Mouse (Mus musculus): Measurements from ENCODE around the gene Mettl26. TPM values are rescaled to one million over a fixed set of nuclear protein-coding genes. Genes with fewer than 3 reads are reported as not detected.

Gene Mettl26
- polyA plus RNA-seq, 1 experiment from 2014 or later = 50.7 TPM

DNA sequence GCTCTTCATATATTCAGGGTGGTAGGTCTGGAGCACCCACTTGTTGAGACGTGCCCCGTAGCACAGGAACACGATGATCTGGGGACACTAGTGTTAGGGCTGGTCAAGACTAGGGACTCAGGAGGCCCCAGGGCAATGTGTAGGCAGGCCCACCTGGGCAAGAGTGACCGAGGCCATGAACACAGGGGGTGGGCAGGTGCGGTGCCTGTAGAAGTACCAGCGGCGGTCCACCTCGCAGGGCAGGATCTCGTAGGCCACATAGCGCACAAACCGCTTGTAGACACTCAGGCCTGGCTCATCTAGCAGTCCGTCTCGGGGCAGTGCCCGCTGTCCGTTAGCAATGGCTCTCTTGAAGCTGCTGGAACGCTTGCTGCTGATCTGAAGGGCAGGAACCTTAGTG is 39.1 kb upstream of the Mettl26 start:
- Histone ChIP-seq H3K27ac (ENCODE audit: low read length) (no peak overlapping the region), H3K9ac (replicated peaks; ENCODE audit: low read depth) (no peak overlapping the region), H3K4me3 (ENCODE audit: low read depth, low read length) (no peak overlapping the region), H3K27me3 (replicated peaks; ENCODE audit: insufficient read depth, low read length) (no peaks in the 10 kb centered on the region), H3K4me2 (replicated peaks; ENCODE audit: low read depth, low read length) (no peak overlapping the region), H3K4me1 (ENCODE audit: insufficient read depth, low read depth, low read length) (peaks cover 39% of the 10 kb centered on the region), H3K36me3 (ENCODE audit: insufficient read depth, low read length) (peaks cover 6% of the 10 kb centered on the region; the same call in 1 of the 2 replicates), H3K9me3 (ENCODE audit: low read length) (no peaks in the 10 kb centered on the region)
- DNase-seq (ENCODE audit: low spot score) (no peak), ATAC-seq (no peak)
- TF ChIP-seq EP300 (IDR thresholded peaks at IDR 0.05) = no peak
- no peak for TF ChIP-seq CTCF (IDR thresholded peaks at IDR 0.05)
- WGBS = 84% methylated on average over 16 of the region's 16 CpGs

DNA sequence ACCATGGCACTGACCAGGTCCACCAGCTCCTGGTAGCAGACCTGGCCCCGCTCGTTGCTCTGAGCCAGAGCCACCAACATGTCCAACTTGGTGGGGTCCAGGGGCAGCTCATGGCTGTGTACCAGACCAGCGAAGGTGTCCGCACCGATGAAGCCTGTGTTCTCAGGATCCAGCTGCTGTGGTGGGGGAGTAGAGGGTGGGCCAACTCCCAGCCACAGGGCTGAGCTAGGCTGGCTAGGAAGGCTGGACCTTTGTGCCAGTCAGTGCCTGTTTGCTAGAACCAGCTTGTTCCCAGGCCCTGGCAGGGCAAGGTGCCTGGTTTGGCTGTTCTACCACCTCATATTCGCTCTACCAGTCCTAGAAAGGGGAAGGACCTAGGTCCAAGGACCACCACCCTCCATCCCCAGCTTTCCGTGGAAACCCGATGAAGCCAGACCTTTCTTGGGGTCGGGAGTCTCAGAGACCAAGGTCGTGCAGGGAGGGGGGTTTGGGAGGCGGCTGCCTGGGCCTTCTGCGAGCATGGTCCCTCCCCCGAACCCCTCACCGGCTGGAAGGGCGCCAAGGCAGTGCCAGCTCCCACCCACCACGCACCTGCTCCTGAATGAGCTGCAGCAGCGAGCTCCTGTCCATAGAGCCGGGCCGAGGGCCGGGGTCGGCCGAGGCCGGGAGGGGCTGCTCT is 38.3 kb upstream of the Mettl26 start:
- H3K36me3 ChIP-seq (ENCODE audit: insufficient read depth, low read length) = peaks cover 5% of the 10 kb centered on the region; the same call in 1 of the 2 replicates
- TF ChIP-seq EP300 (IDR thresholded peaks at IDR 0.05) (no peak), CTCF (IDR thresholded peaks at IDR 0.05) (no peak)
- H3K4me1 ChIP-seq (ENCODE audit: insufficient read depth, low read depth, low read length) = peaks cover 33% of the 10 kb centered on the region
- DNase-seq (ENCODE audit: low spot score) = no peak
- H3K27ac ChIP-seq (ENCODE audit: low read length) = no peak overlapping the region
- no peak for ATAC-seq
- no peaks in the 10 kb centered on the region for H3K9me3 ChIP-seq (ENCODE audit: low read length)
- H3K27me3 ChIP-seq (replicated peaks; ENCODE audit: insufficient read depth, low read length) = no peaks in the 10 kb centered on the region
- peak overlapping the region; percentile 31; the same call in 1 of the 2 replicates for H3K4me3 ChIP-seq (ENCODE audit: low read depth, low read length)
- peak overlapping the region; percentile 68 for H3K4me2 ChIP-seq (replicated peaks; ENCODE audit: low read depth, low read length)
- 26% methylated on average over 20 of the region's 23 CpGs for WGBS
- H3K9ac ChIP-seq (replicated peaks; ENCODE audit: low read depth) = no peak overlapping the region

DNA sequence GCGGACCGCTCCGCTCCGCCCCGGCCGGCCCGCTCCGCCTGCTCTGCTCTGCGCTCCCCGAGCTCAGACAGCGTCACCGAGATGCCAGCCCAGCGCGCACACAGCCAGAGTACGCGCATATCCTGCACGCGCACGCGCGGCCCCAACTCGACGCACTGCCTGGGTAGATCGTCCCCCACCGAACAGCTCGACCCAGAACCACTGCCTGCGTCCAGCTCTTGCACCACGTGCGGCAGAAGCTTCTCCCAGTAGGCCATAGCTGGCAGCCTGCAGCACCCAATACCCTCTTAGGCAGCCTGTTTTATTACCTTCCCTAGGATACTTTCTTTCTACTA is 37.8 kb upstream of the Mettl26 start, which contains the start of gene Rhbdl1:
Gene Rhbdl1, minus strand, starts transcription at position 220 of the 335 bp plus-strand sequence.
- DNase-seq (ENCODE audit: low spot score) = peak; percentile 62
- Histone ChIP-seq H3K9me3 (ENCODE audit: low read length) (no peaks in the 10 kb centered on the region), H3K9ac (replicated peaks; ENCODE audit: low read depth) (no peak within 1 kb of the TSS), H3K4me3 (ENCODE audit: low read depth, low read length) (peak within 1 kb of the TSS; percentile 31; the same call in 1 of the 2 replicates), H3K36me3 (ENCODE audit: insufficient read depth, low read length) (peaks cover 8% of the 10 kb centered on the region; the same call in 1 of the 2 replicates), H3K4me1 (ENCODE audit: insufficient read depth, low read depth, low read length) (peaks cover 28% of the 10 kb centered on the region), H3K27ac (ENCODE audit: low read length) (no peak within 1 kb of the TSS), H3K4me2 (replicated peaks; ENCODE audit: low read depth, low read length) (peak within 1 kb of the TSS; percentile 68), H3K27me3 (replicated peaks; ENCODE audit: insufficient read depth, low read length) (no peaks in the 10 kb centered on the region)
- under 1% methylated on average over 22 of the region's 29 CpGs for WGBS
- no peak for ATAC-seq
- TF ChIP-seq CTCF (IDR thresholded peaks at IDR 0.05) (no peak), EP300 (IDR thresholded peaks at IDR 0.05) (no peak)

DNA sequence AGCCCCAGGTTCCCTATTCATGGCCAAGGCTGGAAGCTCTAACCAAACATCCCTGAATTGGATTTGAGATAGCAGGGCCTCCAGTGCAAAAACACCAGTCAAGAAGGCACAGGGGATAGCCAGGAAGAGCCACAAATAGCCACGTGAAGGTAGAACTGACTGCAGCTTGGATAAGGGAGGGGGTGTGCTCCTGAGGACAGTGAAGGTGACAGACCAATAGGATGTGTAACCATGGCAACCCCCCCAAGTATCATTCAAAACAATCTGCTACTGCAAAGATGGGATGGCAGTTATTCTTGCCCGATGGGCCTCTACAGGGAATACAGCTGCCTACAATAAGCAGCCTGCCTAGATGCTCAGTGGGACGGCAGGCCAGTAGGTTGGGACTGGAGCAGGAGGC is 37.3 kb upstream of the Mettl26 start:
- 44% methylated on average over 3 of the region's 3 CpGs for WGBS
- Histone ChIP-seq H3K9me3 (ENCODE audit: low read length) (no peaks in the 10 kb centered on the region), H3K27me3 (replicated peaks; ENCODE audit: insufficient read depth, low read length) (no peaks in the 10 kb centered on the region), H3K4me1 (ENCODE audit: insufficient read depth, low read depth, low read length) (peaks cover 25% of the 10 kb centered on the region), H3K9ac (replicated peaks; ENCODE audit: low read depth) (no peak overlapping the region), H3K27ac (ENCODE audit: low read length) (no peak overlapping the region), H3K36me3 (ENCODE audit: insufficient read depth, low read length) (peaks cover 13% of the 10 kb centered on the region; the same call in 1 of the 2 replicates), H3K4me2 (replicated peaks; ENCODE audit: low read depth, low read length) (no peak overlapping the region), H3K4me3 (ENCODE audit: low read depth, low read length) (no peak overlapping the region)
- TF ChIP-seq CTCF (IDR thresholded peaks at IDR 0.05) (no peak), EP300 (IDR thresholded peaks at IDR 0.05) (no peak)
- no peak for DNase-seq (ENCODE audit: low spot score)
- no peak for ATAC-seq

DNA sequence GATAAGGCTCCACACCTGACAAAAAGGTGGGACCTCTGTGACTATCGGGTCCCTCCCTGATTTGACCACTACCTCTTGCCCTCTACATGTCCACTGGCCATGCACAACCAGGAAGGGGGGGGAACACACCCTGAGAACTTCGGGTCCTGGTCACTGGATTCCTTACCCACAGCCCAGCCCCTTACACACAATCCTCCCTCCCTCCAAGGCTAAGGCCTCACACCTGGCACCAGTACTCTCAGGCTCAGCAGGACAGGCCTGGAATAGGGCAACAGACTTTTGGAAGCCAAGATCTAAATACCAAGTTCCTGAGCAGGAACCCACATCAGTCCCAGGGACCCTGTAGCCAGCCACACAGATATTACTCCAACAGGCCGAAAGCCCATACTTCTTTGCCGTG is 36.0 kb upstream of the Mettl26 start:
- Histone ChIP-seq H3K27ac (ENCODE audit: low read length) (no peak overlapping the region), H3K9me3 (ENCODE audit: low read length) (no peaks in the 10 kb centered on the region), H3K4me2 (replicated peaks; ENCODE audit: low read depth, low read length) (no peak overlapping the region), H3K27me3 (replicated peaks; ENCODE audit: insufficient read depth, low read length) (no peaks in the 10 kb centered on the region), H3K4me3 (ENCODE audit: low read depth, low read length) (no peak overlapping the region), H3K9ac (replicated peaks; ENCODE audit: low read depth) (no peak overlapping the region), H3K36me3 (ENCODE audit: insufficient read depth, low read length) (peaks cover 13% of the 10 kb centered on the region; the same call in 1 of the 2 replicates), H3K4me1 (ENCODE audit: insufficient read depth, low read depth, low read length) (peaks cover 26% of the 10 kb centered on the region)
- DNase-seq (ENCODE audit: low spot score) (no peak), ATAC-seq (no peak)
- no peak for TF ChIP-seq EP300 (IDR thresholded peaks at IDR 0.05)
- no peak for TF ChIP-seq CTCF (IDR thresholded peaks at IDR 0.05)
- WGBS = 88% methylated on average over 4 of the region's 4 CpGs

DNA sequence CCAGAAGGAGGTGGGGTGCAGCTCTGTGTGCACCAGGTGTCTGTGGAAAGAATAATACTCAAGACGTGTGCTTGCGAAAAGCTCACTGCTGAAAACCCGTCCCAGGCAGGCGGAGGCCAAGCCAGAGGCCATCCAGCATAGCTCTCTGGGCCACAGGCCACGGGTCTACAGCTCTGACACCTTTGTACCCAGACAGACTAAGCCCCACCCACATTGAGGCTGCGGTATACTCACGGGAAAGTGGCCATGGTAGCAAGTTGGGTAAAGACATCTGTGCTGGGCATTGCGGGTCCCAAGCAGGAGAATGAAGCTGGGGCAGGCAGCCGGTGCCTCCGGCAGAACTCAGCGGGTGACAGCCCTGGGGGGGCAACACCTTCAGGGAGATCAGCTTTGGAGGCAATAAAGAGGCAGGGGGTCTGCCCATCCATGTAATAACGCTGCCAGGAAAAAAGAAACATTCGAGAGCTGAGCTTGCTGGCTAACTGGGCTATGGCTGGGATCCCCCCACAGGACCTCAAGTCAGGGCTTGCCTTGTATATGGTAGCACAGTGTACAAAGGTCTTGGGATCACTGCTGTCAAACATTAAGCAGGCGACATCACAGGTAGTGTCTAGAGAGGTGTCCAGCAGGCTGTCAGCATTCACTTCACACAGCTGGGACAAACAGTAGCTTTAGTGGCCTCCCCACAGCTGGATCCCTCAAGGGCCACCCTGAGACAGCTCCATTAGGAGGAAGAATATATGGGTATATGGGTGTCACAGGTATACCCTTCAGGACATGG is 35.2 kb upstream of the Mettl26 start:
- TF ChIP-seq EP300 (IDR thresholded peaks at IDR 0.05) (no peak), CTCF (IDR thresholded peaks at IDR 0.05) (no peak)
- Histone ChIP-seq H3K4me1 (ENCODE audit: insufficient read depth, low read depth, low read length) (peaks cover 18% of the 10 kb centered on the region; the same call in 1 of the 2 replicates), H3K9ac (replicated peaks; ENCODE audit: low read depth) (no peak overlapping the region), H3K27ac (ENCODE audit: low read length) (no peak overlapping the region), H3K36me3 (ENCODE audit: insufficient read depth, low read length) (peaks cover 13% of the 10 kb centered on the region; the same call in 1 of the 2 replicates), H3K27me3 (replicated peaks; ENCODE audit: insufficient read depth, low read length) (no peaks in the 10 kb centered on the region), H3K4me2 (replicated peaks; ENCODE audit: low read depth, low read length) (no peak overlapping the region), H3K9me3 (ENCODE audit: low read length) (no peaks in the 10 kb centered on the region), H3K4me3 (ENCODE audit: low read depth, low read length) (no peak overlapping the region)
- no peak for ATAC-seq
- no peak for DNase-seq (ENCODE audit: low spot score)
- 84% methylated on average over 14 of the region's 14 CpGs for WGBS

All from lung, postnatal 0 days (tissue).